Mouse (Mus musculus): ENCODE measurements around the gene Gm17359. TPM values are rescaled to one million over a fixed set of nuclear protein-coding genes. Genes with fewer than 3 reads are reported as not detected.

Gm17359 gene
- total and polyA plus RNA-seq, 2 experiments from 2014 or later: not detected

DNA sequence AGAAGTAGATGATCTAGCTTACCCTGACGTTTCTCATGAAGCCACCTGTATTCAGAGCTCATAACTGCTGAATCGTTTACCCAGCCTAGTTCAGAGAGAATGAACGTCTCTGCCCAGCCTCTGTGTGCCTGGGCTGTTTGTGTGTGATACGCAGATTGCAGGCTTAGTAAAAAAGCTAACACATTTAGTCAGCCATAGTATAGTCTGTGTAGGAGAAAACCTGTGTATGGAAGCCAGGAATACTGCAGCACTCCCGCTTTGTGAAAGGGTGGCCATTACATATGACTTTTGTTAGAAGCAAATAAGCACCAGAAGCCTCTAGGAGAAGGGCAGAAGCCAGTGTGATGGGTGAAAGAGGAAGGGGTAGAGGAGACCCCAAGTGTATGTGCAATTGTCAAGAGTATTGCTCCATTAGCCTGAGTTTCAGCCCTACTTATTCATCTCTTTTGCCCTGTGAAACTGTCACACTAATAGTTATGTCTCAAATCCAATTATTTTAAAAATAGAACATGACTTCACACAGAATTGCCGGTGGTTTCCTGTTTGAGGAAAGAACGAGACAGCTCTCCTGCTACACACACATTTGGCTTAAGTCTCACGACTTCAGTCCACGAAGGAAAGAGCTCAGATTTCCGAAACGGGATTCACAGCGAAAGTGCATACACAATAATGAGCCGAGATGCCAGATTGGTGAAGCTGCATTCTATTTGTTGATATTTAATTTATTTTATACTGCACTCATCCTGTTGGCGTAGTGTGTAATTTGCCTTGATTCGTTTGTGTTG, 24.0 kb downstream of the Gm17359 start:
- WGBS: 57% methylated on average over 15 of the region's 15 CpGs
- no peak overlapping the region for H3K4me2 ChIP-seq (ENCODE audit: low read depth, low read length, poor library complexity, severe bottlenecking)
- no peaks in the 10 kb centered on the region for H3K9me3 ChIP-seq (ENCODE audit: low read length)
- no peak overlapping the region for H3K9ac ChIP-seq (replicated peaks; ENCODE audit: low read length, poor library complexity, severe bottlenecking)
- peaks cover 3% of the 10 kb centered on the region; the same call in 1 of the 2 replicates for H3K4me1 ChIP-seq (ENCODE audit: insufficient read depth, low read length)
- no peak overlapping the region for H3K27ac ChIP-seq (ENCODE audit: low read depth, low read length)
- no peaks in the 10 kb centered on the region for H3K36me3 ChIP-seq (ENCODE audit: insufficient read depth, low read length)
- DNase-seq (ENCODE audit: low spot score) (peak; percentile 14), ATAC-seq (ENCODE audit: low FRiP score) (no peak)
- no peaks in the 10 kb centered on the region for H3K27me3 ChIP-seq (ENCODE audit: insufficient read depth, low read length)
- no peak for TF ChIP-seq CTCF (IDR thresholded peaks at IDR 0.05)
- no peak overlapping the region for H3K4me3 ChIP-seq (ENCODE audit: low read depth, low read length)

DNA sequence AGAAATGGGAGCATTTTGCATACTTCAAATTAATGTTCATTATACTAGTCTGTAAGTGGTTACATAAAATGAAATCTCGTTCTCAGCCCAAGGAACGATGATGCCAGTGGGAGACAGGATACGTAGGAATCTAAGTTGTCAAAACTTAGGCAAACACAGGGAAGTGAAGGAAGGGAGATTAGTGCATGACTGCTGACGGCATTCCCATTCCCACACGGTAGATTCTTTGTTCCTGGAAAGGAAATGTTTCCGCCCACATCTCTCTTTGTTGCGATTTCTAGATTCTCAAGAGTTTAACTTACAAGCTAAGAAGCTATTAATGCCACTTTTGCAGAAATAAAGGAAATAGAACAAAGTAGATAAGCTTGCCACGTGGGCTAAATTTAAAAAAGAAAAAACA, 29.6 kb downstream of the Gm17359 start:
- Histone ChIP-seq H3K4me3 (ENCODE audit: low read depth, low read length) (no peak overlapping the region), H3K36me3 (ENCODE audit: insufficient read depth, low read length) (no peaks in the 10 kb centered on the region), H3K9ac (replicated peaks; ENCODE audit: low read length, poor library complexity, severe bottlenecking) (no peak overlapping the region), H3K27me3 (ENCODE audit: insufficient read depth, low read length) (no peaks in the 10 kb centered on the region), H3K27ac (ENCODE audit: low read depth, low read length) (no peak overlapping the region), H3K4me1 (ENCODE audit: insufficient read depth, low read length) (no peaks in the 10 kb centered on the region), H3K9me3 (ENCODE audit: low read length) (no peaks in the 10 kb centered on the region), H3K4me2 (ENCODE audit: low read depth, low read length, poor library complexity, severe bottlenecking) (no peak overlapping the region)
- DNase-seq (ENCODE audit: low spot score): no peak
- 66% methylated on average over 8 of the region's 8 CpGs for WGBS
- ATAC-seq (ENCODE audit: low FRiP score): no peak
- TF ChIP-seq CTCF (IDR thresholded peaks at IDR 0.05): no peak

DNA sequence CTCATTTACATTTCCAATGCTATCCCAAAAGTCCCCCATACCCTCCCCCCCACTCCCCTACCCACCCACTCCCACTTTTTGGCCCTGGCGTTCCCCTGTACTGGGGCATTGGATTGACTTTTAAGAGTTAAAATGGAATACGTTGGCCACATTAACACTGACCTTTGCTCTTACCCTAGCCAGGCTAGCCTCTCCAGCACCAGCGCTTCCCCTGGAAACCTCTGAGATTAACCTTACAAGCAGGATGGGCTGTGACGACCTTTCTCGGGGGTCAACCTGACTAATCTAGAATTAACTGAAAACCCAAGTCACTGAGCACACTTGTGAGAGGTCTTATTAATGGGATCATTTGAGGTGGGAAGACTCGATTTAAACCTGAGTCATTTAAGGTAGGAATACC, 31.8 kb downstream of the Gm17359 start:
- ATAC-seq (ENCODE audit: low FRiP score): no peak
- H3K9me3 ChIP-seq (ENCODE audit: low read length): no peaks in the 10 kb centered on the region
- H3K9ac ChIP-seq (replicated peaks; ENCODE audit: low read length, poor library complexity, severe bottlenecking): no peak overlapping the region

DNA sequence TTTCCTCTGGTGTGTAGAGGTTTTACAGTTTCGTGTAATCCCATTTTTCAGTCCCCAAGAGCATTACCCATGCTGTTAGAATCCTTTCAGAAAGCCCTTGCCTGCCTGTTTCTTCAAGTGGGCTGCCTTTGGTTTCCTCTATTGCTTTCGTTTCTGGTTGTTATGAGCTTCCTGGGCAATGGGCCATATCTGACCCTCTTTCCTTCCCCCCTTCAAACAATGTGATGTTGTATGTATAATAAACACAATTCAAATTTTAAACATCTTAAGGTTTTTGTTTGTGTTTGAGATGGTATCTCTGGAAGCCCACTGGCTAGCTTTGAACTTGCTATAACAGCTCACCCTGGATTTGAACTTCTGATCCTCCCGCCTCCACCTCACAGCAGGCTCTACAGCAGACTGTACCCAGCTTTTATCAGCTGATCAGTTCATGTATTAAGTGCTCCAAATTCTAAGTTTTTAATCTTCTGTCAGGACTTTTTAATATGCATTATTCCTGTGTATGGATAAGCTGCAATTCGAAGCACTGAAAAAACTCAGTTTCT, 34.0 kb downstream of the Gm17359 start:
- WGBS: 38% methylated on average over 4 of the region's 4 CpGs
- Histone ChIP-seq H3K9ac (replicated peaks; ENCODE audit: low read length, poor library complexity, severe bottlenecking) (no peak overlapping the region), H3K9me3 (ENCODE audit: low read length) (no peaks in the 10 kb centered on the region), H3K4me1 (ENCODE audit: insufficient read depth, low read length) (no peaks in the 10 kb centered on the region), H3K36me3 (ENCODE audit: insufficient read depth, low read length) (no peaks in the 10 kb centered on the region), H3K27me3 (ENCODE audit: insufficient read depth, low read length) (no peaks in the 10 kb centered on the region), H3K27ac (ENCODE audit: low read depth, low read length) (no peak overlapping the region), H3K4me3 (ENCODE audit: low read depth, low read length) (no peak overlapping the region), H3K4me2 (ENCODE audit: low read depth, low read length, poor library complexity, severe bottlenecking) (no peak overlapping the region)
- TF ChIP-seq CTCF (IDR thresholded peaks at IDR 0.05): no peak
- ATAC-seq (ENCODE audit: low FRiP score) (no peak), DNase-seq (ENCODE audit: low spot score) (no peak)

More for the DNA sequence above, 31.8 kb downstream of the Gm17359 start:
- H3K27ac ChIP-seq (ENCODE audit: low read depth, low read length): no peak overlapping the region
- TF ChIP-seq CTCF (IDR thresholded peaks at IDR 0.05): no peak
- no peaks in the 10 kb centered on the region for H3K4me1 ChIP-seq (ENCODE audit: insufficient read depth, low read length)
- no peaks in the 10 kb centered on the region for H3K36me3 ChIP-seq (ENCODE audit: insufficient read depth, low read length)
- DNase-seq (ENCODE audit: low spot score): no peak
- H3K4me2 ChIP-seq (ENCODE audit: low read depth, low read length, poor library complexity, severe bottlenecking): no peak overlapping the region
- WGBS: 54% methylated on average over 6 of the region's 6 CpGs
- H3K27me3 ChIP-seq (ENCODE audit: insufficient read depth, low read length): no peaks in the 10 kb centered on the region
- H3K4me3 ChIP-seq (ENCODE audit: low read depth, low read length): no peak overlapping the region

DNA sequence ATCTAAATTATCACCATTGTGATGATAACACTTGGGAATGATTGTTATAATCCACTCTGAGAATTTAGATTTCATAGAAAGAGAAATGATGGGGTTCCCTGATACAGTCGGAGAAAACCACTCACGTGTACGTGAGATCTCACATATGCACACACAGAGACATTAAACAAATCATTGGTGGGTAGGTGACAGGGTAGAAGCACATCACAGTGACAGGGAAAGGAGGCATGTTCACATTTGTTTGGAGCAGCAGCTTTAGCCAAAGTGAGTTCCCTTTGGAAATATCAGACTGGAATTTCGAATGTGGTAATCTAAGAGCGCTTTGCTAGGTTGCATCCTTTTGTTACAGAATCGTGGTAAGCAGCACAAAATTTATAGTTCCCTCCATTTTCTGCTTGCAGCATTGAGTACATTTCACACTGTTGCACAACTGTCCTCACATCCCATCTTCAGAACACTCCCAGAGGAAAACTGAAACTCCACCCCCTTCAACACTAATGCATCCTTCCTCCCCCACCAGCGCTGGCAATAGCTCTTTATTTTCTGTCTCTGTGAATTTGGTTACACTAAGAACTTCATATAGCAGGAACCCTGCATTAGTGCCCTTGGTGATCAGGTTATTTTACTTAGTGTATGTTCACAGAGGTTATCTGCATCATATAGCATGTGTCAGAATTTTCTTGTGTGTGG, 35.2 kb downstream of the Gm17359 start:
- ATAC-seq (ENCODE audit: low FRiP score) (no peak), DNase-seq (ENCODE audit: low spot score) (no peak)
- no peak for TF ChIP-seq CTCF (IDR thresholded peaks at IDR 0.05)
- Histone ChIP-seq H3K4me2 (ENCODE audit: low read depth, low read length, poor library complexity, severe bottlenecking) (no peak overlapping the region), H3K9ac (replicated peaks; ENCODE audit: low read length, poor library complexity, severe bottlenecking) (no peak overlapping the region), H3K27ac (ENCODE audit: low read depth, low read length) (no peak overlapping the region), H3K4me3 (ENCODE audit: low read depth, low read length) (no peak overlapping the region), H3K27me3 (ENCODE audit: insufficient read depth, low read length) (no peaks in the 10 kb centered on the region), H3K9me3 (ENCODE audit: low read length) (no peaks in the 10 kb centered on the region), H3K4me1 (ENCODE audit: insufficient read depth, low read length) (no peaks in the 10 kb centered on the region), H3K36me3 (ENCODE audit: insufficient read depth, low read length) (no peaks in the 10 kb centered on the region)
- WGBS: 67% methylated on average over 7 of the region's 7 CpGs

DNA sequence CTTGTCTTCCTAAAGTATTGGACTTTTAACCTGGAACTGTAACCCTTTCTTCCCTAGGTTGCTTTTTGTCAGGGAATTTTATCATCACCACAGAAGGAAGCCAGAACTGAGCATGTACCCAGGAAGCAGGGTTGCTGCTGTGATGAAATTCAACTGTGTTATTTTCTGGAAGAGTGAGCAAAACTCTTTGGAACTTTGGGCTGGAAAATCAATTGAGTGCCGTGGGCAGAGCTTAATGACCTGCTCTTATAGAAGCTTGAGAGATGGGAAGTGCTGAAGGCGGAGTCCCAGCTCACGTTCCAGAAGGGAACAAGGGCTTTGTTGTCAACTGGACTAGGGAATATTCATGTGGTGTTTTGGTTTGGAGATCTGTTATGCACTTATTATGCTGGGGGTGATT, 37.5 kb downstream of the Gm17359 start:
- Histone ChIP-seq H3K27ac (ENCODE audit: low read depth, low read length) (no peak overlapping the region), H3K36me3 (ENCODE audit: insufficient read depth, low read length) (no peaks in the 10 kb centered on the region), H3K4me1 (ENCODE audit: insufficient read depth, low read length) (no peaks in the 10 kb centered on the region), H3K4me2 (ENCODE audit: low read depth, low read length, poor library complexity, severe bottlenecking) (no peak overlapping the region), H3K4me3 (ENCODE audit: low read depth, low read length) (no peak overlapping the region), H3K27me3 (ENCODE audit: insufficient read depth, low read length) (no peaks in the 10 kb centered on the region), H3K9ac (replicated peaks; ENCODE audit: low read length, poor library complexity, severe bottlenecking) (no peak overlapping the region), H3K9me3 (ENCODE audit: low read length) (no peaks in the 10 kb centered on the region)
- ATAC-seq (ENCODE audit: low FRiP score) (no peak), DNase-seq (ENCODE audit: low spot score) (no peak)
- 75% methylated on average over 3 of the region's 3 CpGs for whole genome bisulfite sequencing
- TF ChIP-seq CTCF (IDR thresholded peaks at IDR 0.05): no peak
